Mouse (Mus musculus) G1E (cell line): ENCODE data around the gene Ly6g6c. TPM values are rescaled to one million over a fixed set of nuclear protein-coding genes. Genes with fewer than 3 reads are reported as not detected.
A peak's percentile ranks its signal among the peaks of the same experiment; 100 is the strongest.

ENCODE experiments used
- ATAC-seq: 2 replicates; pipeline ENCODE4 v1.8.0; 2016; ENCODE audit warnings: mild to moderate bottlenecking; ENCODE audit not compliant: insufficient number of reproducible peaks, poor library complexity, low FRiP score, severe bottlenecking; ENCODE audit errors: extremely low read depth
- DNase-seq: peaks from one replicate; pipeline ENCODE4 v3.0.0; 2012; ENCODE audit warnings: low spot score
- H3K27me3 ChIP-seq: 2 replicates; pipeline ENCODE4 v1.6.1; 2012; ENCODE audit warnings: mild to moderate bottlenecking, low read length, inconsistent platforms; ENCODE audit not compliant: insufficient read depth
- H3K36me3 ChIP-seq: replicated peaks from 2 replicates; pipeline ENCODE3; 2012; ENCODE audit warnings: mild to moderate bottlenecking, inconsistent platforms
- H3K4me1 ChIP-seq: 2 replicates; pipeline ENCODE4 v1.6.1; 2012; ENCODE audit warnings: low read depth, low read length, inconsistent platforms, mixed read lengths; ENCODE audit not compliant: insufficient read depth
- H3K4me3 ChIP-seq: 2 replicates; pipeline ENCODE4 v1.5.1; 2012; ENCODE audit warnings: low read depth, mild to moderate bottlenecking, inconsistent platforms, low read length, moderate library complexity, mixed read lengths
- H3K9me3 ChIP-seq: replicated peaks from 2 replicates; pipeline ENCODE4 v1.6.1; 2012; ENCODE audit warnings: inconsistent platforms
- CTCF ChIP-seq: IDR thresholded peaks from 2 replicates; pipeline ENCODE4 v1.5.1; 2012; ENCODE audit warnings: low read depth, low read length, inconsistent platforms, mixed read lengths
- GATA1 ChIP-seq: IDR thresholded peaks from 2 replicates; pipeline ENCODE4 v1.6.1; 2012; ENCODE audit warnings: borderline replicate concordance, low read length, inconsistent platforms, mixed read lengths
- GATA2 ChIP-seq: IDR thresholded peaks from 2 replicates; pipeline ENCODE4 v1.6.1; 2012; ENCODE audit warnings: low read depth, low read length, inconsistent platforms, borderline replicate concordance
- POLR2AphosphoS5 ChIP-seq: IDR thresholded peaks from 2 replicates; pipeline ENCODE4 v1.6.1; 2012; ENCODE audit warnings: low read depth, low read length, inconsistent platforms; ENCODE audit not compliant: insufficient replicate concordance
- TAL1 ChIP-seq: conservative IDR thresholded peaks from 2 replicates; pipeline ENCODE4 v1.6.1; 2012; ENCODE audit warnings: low read depth, low read length, inconsistent platforms, mixed read lengths
- polyA plus RNA-seq: library from polyadenylated mRNA; stranded (reverse); fragments of >175 nt; gene quantifications from 2 replicates; pipeline ENCODE4 v1.2.3, GENCODE M21; 2012
- total RNA-seq, 2 experiments: library from RNA; stranded (forward) in 1 of 2; stranded (reverse) in 1 of 2; fragments of 200-1000 nt in 1 of 2; fragments of >200 nt in 1 of 2; fragmentation: Nextera tagmentation in 1 of 2; gene quantifications; 2 replicates each; pipeline ENCODE4 v1.2.3; 2014 to 2017

Ly6g6c gene
- total and polyA plus RNA-seq, 3 experiments = 0.16 TPM; not detected in 2

DNA sequence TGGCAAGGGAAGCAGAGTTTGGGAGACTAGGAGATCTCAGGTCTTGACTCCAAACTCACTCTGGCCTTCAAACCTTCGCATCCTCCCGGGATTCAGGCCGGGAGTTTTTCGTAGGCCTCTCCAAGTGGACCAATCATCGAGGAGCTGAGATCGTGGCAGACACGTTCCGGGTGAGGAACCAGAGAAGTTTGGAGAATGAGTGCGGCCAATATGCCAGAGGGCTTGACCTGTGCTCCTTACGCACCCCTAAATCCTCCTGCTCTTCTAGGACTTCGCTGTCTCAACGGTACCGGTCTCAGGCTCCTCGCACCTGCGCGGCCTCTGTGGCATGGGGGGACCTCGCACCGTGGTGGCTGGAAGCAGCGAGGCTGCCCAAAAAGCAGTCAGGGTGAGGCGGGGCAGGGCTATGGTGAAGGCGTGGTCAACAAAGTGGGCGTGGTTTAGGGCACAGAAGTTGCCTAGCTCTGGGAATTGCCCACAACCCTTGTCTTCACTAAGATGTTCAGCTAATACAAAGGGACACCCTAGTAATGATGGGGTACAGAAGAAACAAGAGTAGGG lies 4.4 kb upstream of the Ly6g6c start:
- no peak for ATAC-seq
- TF ChIP-seq GATA2 (no peak), POLR2AphosphoS5 (no peak), TAL1 (no peak), GATA1 (no peak), CTCF (no peak)
- Histone ChIP-seq H3K4me1 (peaks cover 70% of the 10 kb centered on the region), H3K4me3 (peak overlapping the region; percentile 76; the same call in 1 of the 2 replicates), H3K9me3 (no peaks in the 10 kb centered on the region), H3K36me3 (peaks cover 66% of the 10 kb centered on the region), H3K27me3 (peaks cover 13% of the 10 kb centered on the region)
- no peak for DNase-seq

- TF ChIP-seq GATA2 (no peak), CTCF (no peak), TAL1 (no peak), GATA1 (no peak), POLR2AphosphoS5 (no peak)
- Histone ChIP-seq H3K9me3 (no peaks in the 10 kb centered on the region), H3K36me3 (peaks cover 62% of the 10 kb centered on the region), H3K4me1 (peaks cover 68% of the 10 kb centered on the region), H3K4me3 (no peak overlapping the region), H3K27me3 (peaks cover 18% of the 10 kb centered on the region)
- no peak for DNase-seq
- ATAC-seq = no peak
Measured at GRCm38 (mm10) chr17:35061299-35061698, 3.9 kb upstream of the Ly6g6c start.

DNA sequence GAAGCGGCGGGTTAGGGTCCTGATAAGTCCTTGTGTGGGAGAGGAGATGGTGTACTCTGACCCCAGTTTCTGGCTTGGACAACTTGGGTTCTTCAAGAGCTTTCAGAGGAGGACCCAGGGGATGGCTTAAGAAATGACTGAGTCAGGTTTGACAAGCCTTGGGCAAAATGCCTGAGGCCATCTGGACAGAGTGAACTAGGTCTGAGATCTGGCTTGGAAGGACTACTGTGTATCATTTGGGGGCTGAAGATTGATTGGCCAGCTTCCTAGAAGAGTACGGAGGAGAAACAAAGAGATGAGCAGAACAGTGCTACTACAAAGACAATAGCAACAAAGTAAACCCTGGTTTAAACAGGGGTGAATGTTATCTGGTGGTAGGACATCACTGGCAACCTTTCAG lies 1.7 kb upstream of the Ly6g6c start:
- TF ChIP-seq TAL1 = no peak
- TF ChIP-seq POLR2AphosphoS5 = no peak
- TF ChIP-seq GATA1 = no peak
- no peak for TF ChIP-seq GATA2
- TF ChIP-seq CTCF = no peak
- no peaks in the 10 kb centered on the region for H3K9me3 ChIP-seq
- H3K4me3 ChIP-seq = no peak overlapping the region
- DNase-seq (no peak), ATAC-seq (no peak)
- H3K4me1 ChIP-seq = peaks cover 57% of the 10 kb centered on the region
- peaks cover 41% of the 10 kb centered on the region for H3K36me3 ChIP-seq
- H3K27me3 ChIP-seq = peaks cover 37% of the 10 kb centered on the region

DNA sequence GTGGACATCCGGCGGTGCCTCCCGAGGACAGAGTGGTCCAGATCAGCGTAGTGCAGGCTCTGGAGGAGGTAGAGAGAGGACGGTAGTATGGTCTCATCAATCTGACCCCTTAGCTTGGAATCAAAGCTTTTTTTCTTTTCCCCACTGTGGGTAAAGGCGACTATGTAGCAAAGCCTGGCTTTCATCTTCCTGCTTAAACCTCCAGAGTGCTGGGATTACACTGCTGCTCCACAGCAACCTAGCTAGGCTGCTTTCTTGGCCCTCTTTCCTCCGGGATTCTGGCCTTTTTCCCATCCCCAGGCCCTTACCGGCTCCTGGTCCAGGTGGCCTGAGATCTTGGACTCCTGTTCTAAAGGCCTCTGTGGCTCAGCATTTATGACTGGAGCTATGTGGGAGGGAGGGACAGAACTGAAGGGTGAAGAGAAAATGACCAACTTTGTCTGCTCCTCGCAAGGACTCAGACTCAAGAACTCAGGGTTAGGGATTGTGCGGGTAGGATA lies 760 bp upstream of the Ly6g6c start:
- H3K4me1 ChIP-seq = peaks cover 51% of the 10 kb centered on the region
- no peak for TF ChIP-seq POLR2AphosphoS5
- TF ChIP-seq GATA1 = no peak
- no peak for TF ChIP-seq TAL1
- no peak for TF ChIP-seq CTCF
- TF ChIP-seq GATA2 = no peak
- ATAC-seq (no peak), DNase-seq (no peak)
- no peak overlapping the region; the same call in 1 of the 2 replicates for H3K4me3 ChIP-seq
- peaks cover 47% of the 10 kb centered on the region for H3K27me3 ChIP-seq
- H3K36me3 ChIP-seq = peaks cover 36% of the 10 kb centered on the region
- H3K9me3 ChIP-seq = no peaks in the 10 kb centered on the region

GRCm38 (mm10) chr17:35066084-35066483 lies 896 bp downstream of the Ly6g6c start, which contains the start of gene Mpig6b:
Gene Mpig6b (minus strand): TSS chr17:35066184.
- H3K9me3 ChIP-seq = no peaks in the 10 kb centered on the region
- H3K36me3 ChIP-seq = peaks cover 24% of the 10 kb centered on the region
- ATAC-seq (no peak), DNase-seq (no peak)
- TF ChIP-seq POLR2AphosphoS5 (no peak), CTCF (no peak), TAL1 (no peak), GATA2 (no peak), GATA1 (no peak)
- H3K4me1 ChIP-seq = peaks cover 43% of the 10 kb centered on the region
- H3K4me3 ChIP-seq = peak within 1 kb of the TSS; percentile 49; the same call in 1 of the 2 replicates
- H3K27me3 ChIP-seq = peaks cover 52% of the 10 kb centered on the region

DNA sequence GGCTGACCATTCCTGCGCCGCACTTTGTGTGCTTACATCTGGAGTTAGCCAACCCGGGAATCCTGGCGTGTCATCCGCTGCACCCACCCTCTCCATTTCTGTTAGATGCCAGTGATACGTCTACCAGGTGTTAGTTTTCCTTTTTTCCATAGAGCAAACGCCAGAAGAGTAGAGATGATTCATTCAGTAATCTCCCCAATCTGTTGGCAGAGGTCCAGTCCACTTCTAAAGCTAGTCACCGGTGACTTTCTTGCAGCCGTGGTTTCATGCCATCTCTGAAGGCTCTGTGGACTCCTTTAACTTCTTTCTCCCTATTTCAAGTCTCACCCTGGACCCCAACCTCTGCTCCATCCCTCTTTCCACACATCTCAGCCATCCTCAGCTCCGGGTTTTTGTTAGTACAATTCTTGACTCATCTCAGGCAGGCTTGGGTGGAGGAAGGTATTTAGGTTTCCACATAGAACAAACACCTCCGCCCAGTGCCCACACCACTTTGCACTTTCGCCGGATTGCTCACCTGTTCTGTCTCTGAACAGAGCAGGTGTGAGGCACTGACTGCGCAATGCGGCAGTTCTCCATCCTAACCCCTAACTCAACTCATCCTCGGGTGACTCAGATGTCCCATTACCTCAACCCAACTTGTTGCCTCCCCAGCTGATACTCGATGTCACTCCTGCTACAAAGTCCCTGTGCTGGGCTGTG lies 3.2 kb downstream of the Ly6g6c start:
- Histone ChIP-seq H3K9me3 (no peaks in the 10 kb centered on the region), H3K36me3 (peaks cover 4% of the 10 kb centered on the region), H3K27me3 (peaks cover 57% of the 10 kb centered on the region), H3K4me3 (no peak overlapping the region), H3K4me1 (peaks cover 36% of the 10 kb centered on the region)
- ATAC-seq = no peak
- TF ChIP-seq CTCF (no peak), POLR2AphosphoS5 (no peak), GATA1 (no peak), GATA2 (no peak), TAL1 (no peak)
- DNase-seq = no peak
